Mouse (Mus musculus) brain, embryonic 14.5 days (tissue): ENCODE data around the gene Pcnp.

Source experiments
- CTCF ChIP-seq: fragments of 200-500 bp; IDR thresholded peaks from 2 replicates; pipeline ENCODE4 v1.5.1; 2012; ENCODE audit warnings: inconsistent platforms, mild to moderate bottlenecking, moderate library complexity, borderline replicate concordance; ENCODE audit not compliant: insufficient read depth, insufficient read length; ENCODE audit errors: extremely low read depth
- POLR2A ChIP-seq: fragments of 200-500 bp; IDR thresholded peaks from 2 replicates; pipeline ENCODE4 v1.6.1; 2012; ENCODE audit warnings: mild to moderate bottlenecking, inconsistent platforms, borderline replicate concordance; ENCODE audit not compliant: poor library complexity, insufficient read depth, insufficient read length, severe bottlenecking; ENCODE audit errors: extremely low read depth

DNA sequence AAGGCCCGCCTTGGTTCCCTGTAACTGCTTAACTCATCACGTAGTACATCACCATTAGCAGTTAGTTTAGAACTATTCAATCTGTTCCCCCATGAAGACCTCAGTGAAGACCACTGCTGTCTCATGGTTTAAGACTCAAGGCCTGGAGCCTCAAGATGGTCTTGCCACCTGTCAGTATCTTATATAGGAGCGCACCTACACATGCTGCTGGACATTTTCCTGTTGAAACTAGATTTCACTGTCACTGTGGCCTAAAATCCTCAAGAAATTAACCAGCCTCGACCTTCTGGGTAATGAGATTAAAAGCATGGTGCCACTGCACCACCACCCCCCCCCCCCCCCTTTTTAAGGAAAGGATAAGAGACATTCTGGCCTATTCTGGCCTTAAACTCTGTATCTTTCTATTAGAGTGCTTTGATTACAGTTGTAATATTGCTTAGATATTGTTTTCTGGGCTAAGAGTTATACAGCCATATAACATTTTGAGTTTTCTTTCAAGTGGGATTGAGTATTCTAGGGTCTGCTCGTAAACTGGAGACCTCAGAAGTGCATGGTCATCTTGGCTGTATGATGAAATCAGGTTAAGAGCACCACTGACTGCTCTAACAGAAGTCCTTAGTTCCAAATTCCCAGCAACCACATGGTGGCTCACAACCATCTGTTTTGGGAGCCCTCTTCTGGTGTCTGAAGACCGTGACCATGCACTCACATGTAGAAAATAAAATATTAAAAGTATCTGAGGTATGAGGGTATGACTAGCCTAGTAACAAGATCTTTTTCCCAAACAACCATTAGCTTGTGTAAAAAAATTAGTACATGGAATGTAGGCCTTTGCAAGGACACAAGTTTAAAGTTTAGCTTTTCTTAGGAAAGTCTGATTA, 57.6 kb downstream of the Pcnp start:
- no peak for TF ChIP-seq CTCF
- TF ChIP-seq POLR2A = no peak
